Mouse (Mus musculus): ENCODE results near the gene Ociad2.

DNA sequence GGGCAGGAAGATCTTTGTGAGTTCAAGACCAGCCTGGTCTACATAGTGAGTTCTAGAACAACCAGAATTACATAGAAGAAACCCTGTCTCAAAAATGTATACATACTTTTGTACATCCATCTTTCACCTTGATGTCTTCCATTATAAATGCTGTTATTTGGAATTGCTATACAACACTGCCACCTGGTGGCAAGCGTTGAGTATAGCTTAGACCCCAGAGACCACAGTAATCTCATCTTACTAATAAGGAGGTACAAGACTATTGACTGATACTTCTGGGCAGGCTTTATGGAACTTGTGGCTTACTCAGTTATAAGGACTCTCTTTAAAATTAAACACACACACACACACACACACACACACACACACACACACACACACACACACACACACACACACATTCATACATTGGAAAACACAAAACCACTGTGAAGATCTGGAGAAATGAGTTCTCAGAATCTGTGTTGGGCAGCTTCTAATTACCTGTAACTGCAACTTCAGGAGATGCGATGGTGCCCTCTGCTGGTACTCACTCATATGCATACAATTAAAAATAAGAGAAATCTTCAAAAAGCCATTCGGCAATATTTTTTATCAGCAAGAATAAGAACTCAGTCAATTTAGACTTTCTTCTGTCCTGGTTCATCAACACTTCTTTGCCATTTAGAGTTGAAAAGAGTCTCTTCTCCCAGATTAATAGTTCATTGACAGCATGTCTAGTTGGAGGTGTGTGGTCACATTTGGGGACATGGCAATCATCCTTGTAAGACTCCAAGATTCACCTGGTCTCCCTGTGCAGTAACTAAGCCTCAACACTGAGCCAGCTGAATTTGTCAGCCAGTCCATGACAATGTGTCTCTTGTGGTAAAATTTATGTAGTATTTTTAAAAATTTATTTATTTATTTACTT is 42.2 kb upstream of the Ociad2 start:
- TF ChIP-seq CTCF (IDR thresholded peaks at IDR 0.05; ENCODE audit: low read depth) (peak; percentile 84), EP300 (IDR thresholded peaks at IDR 0.05; ENCODE audit: low read depth) (no peak)
